Mouse (Mus musculus) cortical plate, adult 2 months (tissue): ENCODE data around the gene Homer2. TPM values are rescaled to one million over a fixed set of nuclear protein-coding genes. Genes with fewer than 3 reads are reported as not detected.

Experiments
- H3K27ac ChIP-seq: fragments of 200-500 bp; 2 replicates; pipeline ENCODE4 v1.5.1; 2012; ENCODE audit warnings: low read length, control low read depth, inconsistent platforms; ENCODE audit not compliant: insufficient read depth
- H3K4me1 ChIP-seq: fragments of 200-500 bp; 2 replicates; pipeline ENCODE4 v1.6.1; 2011; ENCODE audit warnings: low read length; ENCODE audit not compliant: control insufficient read depth, insufficient read depth
- H3K4me3 ChIP-seq: fragments of 200-500 bp; 2 replicates; pipeline ENCODE4 v1.5.1; 2011; ENCODE audit warnings: mild to moderate bottlenecking, low read length, control low read depth; ENCODE audit not compliant: insufficient read depth
- CTCF ChIP-seq: fragments of 200-500 bp; IDR thresholded peaks from 2 replicates; pipeline ENCODE4 v1.5.1; 2011; ENCODE audit warnings: mild to moderate bottlenecking, control low read depth, low read length; ENCODE audit not compliant: insufficient read depth; ENCODE audit errors: extremely low read depth
- POLR2A ChIP-seq: fragments of 200-500 bp; IDR thresholded peaks from 2 replicates; pipeline ENCODE4 v1.6.1; 2011; ENCODE audit warnings: mild to moderate bottlenecking, low read length, control low read depth; ENCODE audit not compliant: insufficient read depth; ENCODE audit errors: extremely low read depth
- polyA plus RNA-seq: library from polyadenylated mRNA; depleted of rRNA; stranded (reverse); fragments of >200 nt; gene quantifications from 2 replicates; pipeline ENCODE4 v1.2.3, GENCODE M21; 2012

The Homer2 gene
- polyA plus RNA-seq, 1 experiment, result 30.8 TPM

DNA sequence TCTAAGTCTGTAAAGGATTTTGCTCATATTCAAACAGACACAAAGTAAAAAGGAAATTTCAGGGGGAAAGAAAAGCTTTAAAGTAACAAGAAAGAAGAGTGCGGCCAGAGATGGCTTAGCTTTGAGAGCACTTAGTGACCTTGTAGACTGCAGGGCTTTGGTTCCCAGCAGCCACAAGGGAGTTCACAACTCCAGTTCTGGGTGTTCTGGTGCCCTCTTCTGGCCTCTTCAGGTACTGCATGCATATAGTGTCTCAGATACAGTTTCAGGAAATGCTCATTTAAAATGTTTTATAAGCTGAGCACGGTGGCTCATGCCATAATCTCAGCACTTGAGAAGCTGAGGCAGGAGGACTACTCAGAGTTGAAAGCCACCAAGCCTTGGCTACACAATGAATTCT, 80.9 kb downstream of the Homer2 start:
- Histone ChIP-seq H3K4me3 (no peak overlapping the region), H3K27ac (no peak overlapping the region), H3K4me1 (no peaks in the 10 kb centered on the region)
- TF ChIP-seq CTCF, result 0 out of 2 replicates have a peak, but pooled peaks have one; percentile 23
- no peak for TF ChIP-seq POLR2A

DNA sequence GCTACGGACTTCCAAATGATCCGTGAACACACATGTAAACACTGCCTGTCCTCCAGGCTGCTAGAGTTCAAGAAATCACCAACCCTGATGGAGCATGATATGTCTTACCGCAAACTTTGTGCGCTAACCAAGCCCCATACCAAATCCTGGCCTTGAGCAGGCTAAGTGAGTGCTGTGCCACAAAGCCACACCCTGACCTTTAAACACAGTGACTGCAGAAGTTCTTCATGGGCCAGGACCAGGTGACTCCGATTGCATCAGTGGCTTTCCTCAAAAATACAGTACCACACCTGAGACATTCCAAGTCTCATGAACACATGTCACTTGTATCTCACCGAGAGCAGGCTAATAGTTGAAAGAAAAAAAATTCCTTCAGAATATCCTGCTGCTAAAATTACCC, 83.6 kb downstream of the Homer2 start:
- H3K27ac ChIP-seq, result no peak overlapping the region
- TF ChIP-seq POLR2A, result no peak
- TF ChIP-seq CTCF, result no peak
- no peak overlapping the region for H3K4me3 ChIP-seq
- no peaks in the 10 kb centered on the region for H3K4me1 ChIP-seq

DNA sequence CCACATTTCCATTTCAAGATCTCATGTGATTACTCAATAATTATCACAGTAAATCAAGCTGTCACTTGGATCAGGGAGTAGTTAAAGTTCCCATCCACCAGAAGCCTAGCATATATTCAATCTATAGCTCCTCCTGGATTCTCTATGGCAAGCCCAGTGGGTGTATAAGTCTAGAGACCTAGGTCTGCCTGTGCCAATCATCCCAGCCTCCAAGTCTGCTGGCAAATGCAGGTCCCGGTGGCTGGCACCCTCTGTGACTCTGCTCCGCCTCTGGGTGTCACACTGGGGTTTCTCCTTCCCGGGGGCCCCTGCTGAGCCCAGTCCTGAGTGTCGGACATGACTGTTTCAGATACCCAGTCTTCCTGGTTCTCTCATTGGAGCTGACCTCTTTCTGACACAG, 84.5 kb downstream of the Homer2 start:
- TF ChIP-seq POLR2A, result no peak
- TF ChIP-seq CTCF, result no peak
- Histone ChIP-seq H3K4me3 (no peak overlapping the region), H3K27ac (no peak overlapping the region)

GRCm38 (mm10) chr7:81615031-81615430, 92.3 kb downstream of the Homer2 start:
- no peak overlapping the region for H3K4me3 ChIP-seq
- H3K27ac ChIP-seq, result no peak overlapping the region
- no peak for TF ChIP-seq POLR2A
- no peak for TF ChIP-seq CTCF
- no peaks in the 10 kb centered on the region for H3K4me1 ChIP-seq

More for the DNA sequence above, 84.5 kb downstream of the Homer2 start:
- H3K4me1 ChIP-seq, result no peaks in the 10 kb centered on the region

- no peak overlapping the region for H3K4me3 ChIP-seq
- H3K4me1 ChIP-seq, result no peaks in the 10 kb centered on the region
- TF ChIP-seq CTCF, result no peak
- no peak for TF ChIP-seq POLR2A
- no peak overlapping the region for H3K27ac ChIP-seq
These were observed 94.3 kb downstream of the Homer2 start for GRCm38 (mm10) chr7:81612856-81613635.

DNA sequence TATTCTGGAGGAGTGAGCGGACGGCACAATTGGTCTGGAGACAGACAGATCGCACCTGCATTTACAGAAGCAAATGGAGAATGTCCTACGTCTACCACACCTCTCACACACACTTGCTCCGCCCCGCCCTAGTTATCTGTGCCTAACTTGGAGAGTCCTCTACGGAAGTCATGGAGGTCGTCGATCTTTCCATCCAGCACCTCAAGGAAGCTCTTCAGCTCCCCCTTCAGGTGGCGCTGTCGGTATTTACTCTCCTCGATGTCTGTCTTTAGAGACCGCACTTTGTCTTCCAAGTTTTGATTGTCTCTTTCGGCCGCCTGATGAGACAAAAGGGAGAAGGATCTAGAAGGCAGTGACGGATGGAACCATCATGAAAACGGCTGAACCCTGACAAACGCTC, 97.2 kb downstream of the Homer2 start:
- Histone ChIP-seq H3K4me3 (no peak overlapping the region), H3K27ac (no peak overlapping the region), H3K4me1 (no peaks in the 10 kb centered on the region)
- TF ChIP-seq CTCF (peak; percentile 33), POLR2A (no peak)

GRCm38 (mm10) chr7:81606452-81606851, 100.9 kb downstream of the Homer2 start:
- no peaks in the 10 kb centered on the region for H3K4me1 ChIP-seq
- TF ChIP-seq CTCF (no peak), POLR2A (no peak)
- no peak overlapping the region for H3K4me3 ChIP-seq
- no peak overlapping the region for H3K27ac ChIP-seq

GRCm38 (mm10) chr7:81605489-81605888, 101.8 kb downstream of the Homer2 start:
- no peak overlapping the region for H3K4me3 ChIP-seq
- no peak overlapping the region for H3K27ac ChIP-seq
- TF ChIP-seq CTCF, result no peak
- TF ChIP-seq POLR2A, result no peak
- H3K4me1 ChIP-seq, result no peaks in the 10 kb centered on the region

DNA sequence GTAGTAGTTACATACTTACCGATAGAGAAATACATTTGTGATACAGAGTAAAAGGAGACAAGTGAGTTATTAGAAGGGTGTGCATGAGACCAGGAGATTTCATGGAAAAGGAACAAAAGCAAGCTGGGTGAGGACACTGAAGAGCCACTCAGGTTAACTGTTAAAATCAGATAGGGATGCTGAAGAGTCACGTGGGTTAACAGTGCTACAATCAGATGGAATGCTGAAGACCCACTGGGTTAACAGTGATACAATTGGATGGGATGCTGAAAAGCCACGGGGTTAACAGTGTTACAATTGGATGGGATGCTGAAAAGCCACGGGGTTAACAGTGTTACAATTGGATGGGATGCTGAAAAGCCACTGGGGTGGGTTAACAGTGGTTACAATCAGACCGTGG, 102.3 kb downstream of the Homer2 start:
- TF ChIP-seq CTCF, result no peak
- no peak for TF ChIP-seq POLR2A

DNA sequence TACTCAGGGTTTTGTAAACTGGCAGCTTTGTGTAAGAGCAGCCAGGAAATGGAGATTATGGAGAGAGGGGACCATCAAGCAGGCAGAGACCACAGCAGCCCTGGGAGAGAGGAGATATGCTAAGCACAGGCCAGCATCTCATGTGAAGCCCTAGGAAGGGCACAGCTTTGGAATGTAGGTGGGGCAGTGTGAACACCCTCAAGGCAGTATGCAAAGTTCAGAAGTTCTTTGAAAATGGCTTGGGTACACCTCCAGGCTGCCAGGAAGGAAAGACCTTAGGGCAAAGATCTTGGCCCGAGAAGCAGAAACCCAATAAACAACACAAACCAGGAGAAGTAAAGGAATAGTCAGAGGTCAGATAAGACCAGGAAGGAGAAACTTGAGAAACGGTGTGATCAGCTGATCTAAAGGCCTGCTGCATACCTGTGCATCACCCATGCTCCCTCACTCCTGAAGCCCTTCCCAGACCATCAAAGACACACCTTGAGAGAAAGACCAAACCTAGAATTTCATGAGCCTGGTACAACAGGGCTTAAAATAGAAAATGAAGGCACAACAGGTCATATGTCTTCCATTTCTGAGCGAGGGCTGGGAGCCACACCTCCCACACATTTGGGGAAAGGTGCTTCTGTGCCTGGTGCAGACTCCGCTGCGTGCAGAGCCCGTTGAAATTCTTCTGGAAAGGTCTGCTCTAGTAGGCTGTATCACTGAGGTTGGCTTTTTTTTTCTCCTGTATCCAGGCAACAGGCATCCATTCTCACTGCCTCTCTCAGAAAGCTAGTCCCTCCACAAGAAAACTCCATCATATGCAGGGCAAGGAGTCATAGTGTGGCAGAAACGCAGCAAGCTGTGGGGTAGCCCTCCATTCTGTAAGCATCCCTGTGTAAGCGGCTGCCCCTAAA, 107.7 kb downstream of the Homer2 start:
- H3K4me1 ChIP-seq, result peaks cover 9% of the 10 kb centered on the region
- H3K4me3 ChIP-seq, result no peak overlapping the region
- TF ChIP-seq CTCF, result no peak
- no peak for TF ChIP-seq POLR2A
- H3K27ac ChIP-seq, result peak overlapping the region; percentile 36; the same call in 1 of the 2 replicates

More for the DNA sequence above, 102.3 kb downstream of the Homer2 start:
- H3K4me3 ChIP-seq, result no peak overlapping the region
- no peak overlapping the region for H3K27ac ChIP-seq
- H3K4me1 ChIP-seq, result 0 out of 2 replicates have a peak, but pooled peaks cover 1% of the 10 kb centered on the region
